In genomic region chr3:88939749-88940148, GRCm38 (mm10) we compare ENCODE assay signal across 7 mouse cellular contexts. TPM values are rescaled to one million over a fixed set of nuclear protein-coding genes. Genes with fewer than 3 reads are reported as not detected.
A peak's percentile ranks its signal among the peaks of the same experiment; 100 is the strongest.
DNase-seq lines count a peak whose midpoint lies in the region; ATAC-seq and TF ChIP-seq lines count a peak whose summit lies in the region.

No protein-coding gene starts in this region.

- H3K4me3 ChIP-seq in kidney, embryonic 15.5 days (replicated peaks) = no peak overlapping the region
- H3K4me3 ChIP-seq in stomach, postnatal 0 days (ENCODE audit: low read depth, low read length) = no peak overlapping the region

- no peak for TF ChIP-seq EP300 in stomach, postnatal 0 days (optimal IDR thresholded peaks at IDR 0.05)

- no peak overlapping the region for H3K4me2 ChIP-seq in kidney, embryonic 15.5 days
- no peak overlapping the region for H3K4me2 ChIP-seq in stomach, postnatal 0 days (replicated peaks; ENCODE audit: low read depth)

- ATAC-seq in kidney, embryonic 15.5 days (replicated peaks; ENCODE audit: low FRiP score) = 0 out of 2 replicates have a peak, but pooled peaks have one; percentile 36
- ATAC-seq in hematopoietic stem cell, adult 5-6 weeks (replicated peaks in 1 of 2; ENCODE audit: insufficient read depth in 1 of 2, low FRiP score in 2 of 2, low TSS enrichment in 1 of 2, low read depth in 1 of 2, poor library complexity in 2 of 2, severe bottlenecking in 2 of 2) = peak; percentile 62 to 75
- ATAC-seq in stomach, postnatal 0 days (ENCODE audit: low FRiP score, low TSS enrichment) = peak; percentile 68

- no peaks in the 10 kb centered on the region for H3K9me3 ChIP-seq in kidney, embryonic 15.5 days (replicated peaks)
- H3K9me3 ChIP-seq in stomach, postnatal 0 days (ENCODE audit: control insufficient read depth, low read length) = no peaks in the 10 kb centered on the region

- peak; percentile 76 for TF ChIP-seq CTCF in stomach, postnatal 0 days (IDR thresholded peaks at IDR 0.05; ENCODE audit: low read depth)

- no peak overlapping the region for H3K27ac ChIP-seq in kidney, embryonic 15.5 days
- H3K27ac ChIP-seq in stomach, postnatal 0 days (replicated peaks) = no peak overlapping the region

- no peaks in the 10 kb centered on the region for H3K27me3 ChIP-seq in kidney, embryonic 15.5 days
- no peaks in the 10 kb centered on the region for H3K27me3 ChIP-seq in stomach, postnatal 0 days (ENCODE audit: control insufficient read depth, insufficient read depth, low read length)

- peaks cover 75% of the 10 kb centered on the region for H3K36me3 ChIP-seq in kidney, embryonic 15.5 days
- H3K36me3 ChIP-seq in stomach, postnatal 0 days (ENCODE audit: control insufficient read depth, insufficient read depth, low read length) = peaks cover 17% of the 10 kb centered on the region; the same call in 1 of the 2 replicates

- H3K9ac ChIP-seq in kidney, embryonic 15.5 days = no peak overlapping the region
- no peak overlapping the region for H3K9ac ChIP-seq in stomach, postnatal 0 days (ENCODE audit: low read length)

- DNase-seq in kidney, adult 18-20 months = no peak
- DNase-seq in CD8-positive naive resting alpha-beta T cell, adult 2 months (ENCODE audit: low read depth in 2 of 2, low spot score in 2 of 2) = peak; percentile 24 to 48
- DNase-seq in WW6 (ENCODE audit: low read depth, low spot score) = peak; percentile 42
- no peak for DNase-seq in stomach, postnatal 0 days (ENCODE audit: low spot score)
- DNase-seq in layer of hippocampus, adult 9-10 months (ENCODE audit: low spot score) = no peak

- no peaks in the 10 kb centered on the region for H3K4me1 ChIP-seq in kidney, embryonic 15.5 days
- no peaks in the 10 kb centered on the region for H3K4me1 ChIP-seq in stomach, postnatal 0 days (replicated peaks; ENCODE audit: control insufficient read depth, insufficient read depth)

- 81% methylated on average over 3 of the region's 3 CpGs for WGBS in kidney, embryonic 15.5 days
- 69% methylated on average over 3 of the region's 3 CpGs for WGBS in stomach, postnatal 0 days

RNA-seq across cellular contexts. Expression of gene Ash1l, which starts 10.7 kb away (rescaled TPM):
- 19.4 and 22.3 TPM in 2 replicates for polyA plus RNA-seq in kidney, embryonic 15.5 days (2015; fragmentation: Nextera tagmentation; extraction: Ambion mirVana)
- total RNA-seq in hematopoietic stem cell, adult 5-6 weeks (2017) = 45.2 and 49.2 TPM in 2 replicates
- polyA plus RNA-seq in stomach, postnatal 0 days (2015; fragmentation: Nextera tagmentation; extraction: Ambion mirVana) = 8.6 and 9.2 TPM in 2 replicates

RNA-seq across cellular contexts. Expression of gene Dap3, which starts 11.2 kb away (rescaled TPM):
- polyA plus RNA-seq in kidney, embryonic 15.5 days (2015; fragmentation: Nextera tagmentation; extraction: Ambion mirVana) = 160 and 164 TPM in 2 replicates
- 67.4 and 78.0 TPM in 2 replicates for total RNA-seq in hematopoietic stem cell, adult 5-6 weeks (2017)
- polyA plus RNA-seq in stomach, postnatal 0 days (2015; fragmentation: Nextera tagmentation; extraction: Ambion mirVana) = 99.0 and 105 TPM in 2 replicates

RNA-seq across cellular contexts. Expression of gene Msto1, which starts 25.9 kb away (rescaled TPM):
- 51.5 and 59.1 TPM in 2 replicates for polyA plus RNA-seq in kidney, embryonic 15.5 days (2015; fragmentation: Nextera tagmentation; extraction: Ambion mirVana)
- 26.1 and 30.5 TPM in 2 replicates for total RNA-seq in hematopoietic stem cell, adult 5-6 weeks (2017)
- 23.6 and 24.9 TPM in 2 replicates for polyA plus RNA-seq in stomach, postnatal 0 days (2015; fragmentation: Nextera tagmentation; extraction: Ambion mirVana)

Comparison
In these comparisons a context has a peak if more than half of its experiments do, and no peak if none do; other contexts are left out.
1. DNase-seq: peak in CD8-positive naive resting alpha-beta T cell, adult 2 months (2 of 2) and WW6 (single experiment); none in kidney, adult 18-20 months (single experiment), stomach, postnatal 0 days (single experiment) and layer of hippocampus, adult 9-10 months (single experiment).
2. Peak in every context shown above with its lines, with median percentiles within 50 percentile points of each other: ATAC-seq.